Mouse (Mus musculus): ENCODE measurements around the gene Daw1.

Daw1 gene

DNA sequence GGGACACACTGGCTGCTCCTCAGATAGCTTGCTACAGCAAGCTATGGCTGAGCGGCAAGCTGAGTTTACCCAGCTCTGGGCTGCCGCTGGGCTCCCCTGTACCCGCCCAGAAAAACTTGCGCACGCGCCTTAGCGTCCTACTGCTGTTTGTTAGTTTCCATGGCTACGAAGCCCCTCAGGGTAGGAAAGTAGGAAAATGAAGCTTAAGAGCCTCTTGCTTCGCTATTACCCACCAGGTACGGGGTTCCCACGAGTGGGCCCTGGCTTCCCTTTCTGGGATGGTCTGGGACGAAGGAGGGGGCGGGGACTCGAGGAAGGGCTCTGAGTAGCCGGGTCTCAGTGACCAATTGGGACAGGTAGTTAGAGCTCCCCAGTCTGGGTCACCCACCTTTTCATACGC, at the start of gene Daw1:
Gene Daw1 (plus strand): TSS at position 150 of the 400 bp plus-strand sequence.
- no peak for DNase-seq

GRCm38 (mm10) chr1:83110992-83111391, 48.6 kb upstream of the Daw1 start:
- no peak for DNase-seq

GRCm38 (mm10) chr1:83111726-83112125, 47.8 kb upstream of the Daw1 start:
- DNase-seq: no peak

DNA sequence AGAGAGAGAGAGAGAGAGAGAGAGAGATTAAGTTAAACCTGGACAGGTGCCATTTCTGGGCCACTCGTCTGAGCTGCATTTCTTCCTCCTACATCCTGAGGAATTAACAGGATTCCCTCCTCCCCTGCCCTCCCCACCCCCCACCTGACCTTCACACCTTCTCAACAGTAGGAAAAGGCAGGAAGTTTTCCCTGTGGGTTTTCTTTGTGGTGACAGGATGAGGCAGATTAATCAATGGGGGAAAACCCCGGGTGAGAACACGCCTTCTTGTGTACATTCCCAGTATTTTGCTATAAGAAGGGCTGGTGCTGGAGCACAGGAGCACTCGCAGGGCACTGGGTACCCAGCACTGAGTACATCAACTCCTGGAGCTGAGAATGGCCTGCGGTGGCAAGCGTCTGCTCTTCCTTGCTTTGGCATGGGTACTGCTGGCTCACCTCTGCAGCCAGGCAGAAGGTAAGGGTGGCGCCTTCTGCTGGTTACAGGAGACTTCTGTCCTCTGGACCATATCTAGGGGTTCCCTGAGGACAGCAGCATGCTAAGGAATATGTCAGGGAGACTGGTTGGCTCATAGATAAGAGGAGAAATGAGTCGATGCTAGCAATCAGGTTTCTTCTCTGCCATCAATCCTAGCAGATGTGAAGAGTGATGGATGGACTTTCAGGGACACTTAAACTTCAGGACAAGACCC, 43.0 kb upstream of the Daw1 start, which contains the start of gene Ccl20:
Gene Ccl20 (plus strand): TSS at position 320 of the 691 bp plus-strand sequence.
- no peak for DNase-seq

GRCm38 (mm10) chr1:83117217-83117616, 42.3 kb upstream of the Daw1 start:
- no peak for DNase-seq

GRCm38 (mm10) chr1:83117661-83118060, 41.9 kb upstream of the Daw1 start:
- DNase-seq: no peak

- no peak for DNase-seq
Measured at GRCm38 (mm10) chr1:83119903-83120302, 39.6 kb upstream of the Daw1 start.

- DNase-seq: no peak
Measured at GRCm38 (mm10) chr1:83120312-83120711, 39.2 kb upstream of the Daw1 start.

DNA sequence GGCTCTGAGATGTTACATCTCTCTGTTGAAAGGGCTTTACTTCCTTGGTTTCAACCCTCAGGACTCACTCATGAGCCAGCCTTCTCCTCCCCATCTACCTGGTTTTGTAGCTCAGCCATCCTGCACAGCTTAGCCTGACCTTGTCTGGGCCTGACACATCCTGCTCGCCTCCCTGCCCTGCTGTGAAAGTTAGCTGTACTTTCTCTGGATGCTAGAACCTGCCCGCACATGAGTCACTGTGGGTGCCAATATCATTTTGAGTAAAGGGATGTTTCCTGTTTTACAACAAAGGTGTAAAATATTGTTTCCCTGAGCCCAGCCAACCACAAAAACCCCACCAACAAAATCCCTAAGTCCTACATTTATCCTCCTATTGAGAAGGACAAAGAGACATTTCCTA, 36.4 kb upstream of the Daw1 start:
- no peak for DNase-seq

GRCm38 (mm10) chr1:83135829-83136228, 23.7 kb upstream of the Daw1 start:
- no peak for DNase-seq

DNA sequence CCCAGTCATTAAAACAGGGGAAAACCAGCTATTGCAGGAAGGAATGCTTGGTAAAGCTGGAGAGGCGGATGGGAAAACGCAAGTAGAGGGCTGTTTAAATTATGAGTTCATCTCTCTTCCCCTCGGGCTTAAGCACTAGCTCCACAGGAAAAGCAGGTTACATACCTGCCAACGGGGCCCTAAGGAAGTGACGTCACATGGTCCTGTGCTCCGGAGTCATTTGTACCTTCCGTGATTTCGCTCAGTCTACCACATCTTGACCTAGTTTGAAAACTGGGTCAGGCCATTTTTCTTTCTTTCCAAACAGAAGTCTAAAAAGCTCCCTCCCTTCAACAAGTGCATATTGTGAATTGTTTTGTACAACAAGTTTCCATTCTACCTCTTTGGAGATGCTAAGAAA, 21.7 kb upstream of the Daw1 start:
- no peak for DNase-seq

DNA sequence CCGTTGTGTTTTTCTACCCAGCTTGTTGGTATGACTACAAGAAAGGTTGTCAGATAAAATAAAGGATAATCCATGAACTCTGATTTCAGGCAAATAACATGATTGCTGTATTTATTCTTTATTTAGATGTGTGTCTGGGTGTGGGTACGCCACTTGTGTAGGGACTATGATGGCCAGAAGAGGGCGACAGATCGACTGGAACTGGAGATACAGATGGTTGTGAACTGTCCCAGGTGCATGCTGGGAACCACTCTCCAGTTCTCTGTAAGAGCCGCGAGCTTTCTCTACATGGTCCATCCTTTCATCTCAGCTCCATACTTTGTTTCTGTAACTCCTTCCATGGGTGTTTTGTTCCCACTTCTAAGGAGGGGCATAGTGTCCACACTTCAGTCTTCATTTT, 20.8 kb upstream of the Daw1 start:
- DNase-seq: no peak

GRCm38 (mm10) chr1:83141510-83141909, 18.0 kb upstream of the Daw1 start:
- no peak for DNase-seq

DNA sequence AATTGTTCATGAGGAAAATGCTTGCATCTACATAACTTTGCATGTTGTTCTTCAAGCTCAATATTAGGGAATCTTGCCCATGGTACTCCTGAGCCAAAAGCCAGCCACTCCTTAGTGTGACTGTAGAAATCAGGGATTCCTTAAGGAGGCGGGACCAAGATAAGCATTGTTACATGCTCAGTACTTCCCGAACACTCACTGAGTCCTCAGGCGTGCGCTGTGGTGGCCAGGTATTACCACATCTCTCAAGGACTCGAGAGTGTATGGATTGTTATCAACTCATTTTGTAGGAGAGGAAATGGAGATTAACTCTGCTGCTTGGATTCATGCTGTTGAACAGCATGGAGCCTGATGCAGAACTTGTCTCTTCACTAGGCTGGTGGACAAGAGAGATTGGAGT, 17.5 kb upstream of the Daw1 start:
- DNase-seq: no peak

GRCm38 (mm10) chr1:83146547-83146946, 13.0 kb upstream of the Daw1 start:
- DNase-seq: no peak

DNA sequence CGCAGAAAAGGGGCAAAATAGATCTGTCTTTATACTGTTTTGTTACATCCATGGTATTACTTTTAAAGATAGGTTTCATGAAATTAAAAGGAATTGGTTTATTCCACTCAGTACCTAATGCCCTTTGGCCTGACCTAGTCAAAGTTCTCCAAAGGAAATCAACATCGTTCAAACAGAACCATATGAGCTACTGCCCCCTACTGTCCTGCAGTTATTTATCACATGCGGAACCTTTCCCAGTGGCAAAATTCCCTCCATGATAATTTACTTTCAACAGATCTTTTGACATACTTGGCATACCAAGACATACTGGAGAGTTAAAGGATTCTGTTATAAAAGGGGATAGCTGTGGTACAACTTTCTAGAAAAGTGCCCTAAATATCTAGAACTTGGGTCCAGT, 9.3 kb upstream of the Daw1 start:
- DNase-seq: no peak

DNA sequence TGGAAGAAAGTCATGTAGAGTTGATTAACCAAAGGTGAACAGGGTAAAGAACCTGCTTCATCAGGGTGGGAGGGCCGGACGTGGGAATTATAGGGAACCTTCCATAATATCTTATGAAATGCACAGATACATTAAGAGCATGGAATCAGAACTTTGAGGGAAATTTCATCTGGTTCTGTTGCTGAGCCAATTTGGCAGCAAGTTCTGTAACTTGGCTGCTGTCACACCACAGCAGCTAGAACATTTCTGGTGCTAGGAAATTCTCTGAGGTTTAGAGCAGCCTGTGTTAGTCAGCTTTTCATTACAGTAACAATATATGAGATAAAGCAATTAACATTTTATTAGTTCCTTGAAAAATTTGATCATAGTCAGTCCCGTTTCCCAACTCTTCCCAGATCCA, 6.6 kb upstream of the Daw1 start:
- no peak for DNase-seq

GRCm38 (mm10) chr1:83156876-83157275, 2.7 kb upstream of the Daw1 start:
- no peak for DNase-seq

GRCm38 (mm10) chr1:83161658-83162057, 2.1 kb downstream of the Daw1 start:
- no peak for DNase-seq

GRCm38 (mm10) chr1:83164027-83164426, 4.5 kb downstream of the Daw1 start:
- no peak for DNase-seq

GRCm38 (mm10) chr1:83169158-83169557, 9.6 kb downstream of the Daw1 start:
- DNase-seq: no peak

DNA sequence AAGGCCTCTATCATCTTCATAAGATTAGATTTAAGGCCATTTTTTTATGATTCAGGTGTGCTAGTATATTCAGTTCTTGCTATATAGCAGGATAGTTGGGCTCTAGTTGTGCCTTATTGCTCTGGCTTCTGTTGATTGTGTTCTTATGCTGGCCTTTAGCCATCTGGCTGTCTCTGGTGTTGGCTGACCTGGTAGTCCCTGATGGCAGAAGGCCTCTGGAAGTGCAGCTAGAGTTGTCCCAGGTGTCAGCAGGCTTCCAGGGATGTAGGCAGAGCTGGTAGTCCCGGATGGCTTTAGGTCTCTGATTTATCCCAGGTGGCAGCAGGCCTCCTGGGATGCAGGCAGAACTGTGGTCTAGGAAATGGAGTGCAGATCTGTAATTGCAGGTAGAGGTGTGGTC, 16.4 kb downstream of the Daw1 start:
- no peak for DNase-seq

DNA sequence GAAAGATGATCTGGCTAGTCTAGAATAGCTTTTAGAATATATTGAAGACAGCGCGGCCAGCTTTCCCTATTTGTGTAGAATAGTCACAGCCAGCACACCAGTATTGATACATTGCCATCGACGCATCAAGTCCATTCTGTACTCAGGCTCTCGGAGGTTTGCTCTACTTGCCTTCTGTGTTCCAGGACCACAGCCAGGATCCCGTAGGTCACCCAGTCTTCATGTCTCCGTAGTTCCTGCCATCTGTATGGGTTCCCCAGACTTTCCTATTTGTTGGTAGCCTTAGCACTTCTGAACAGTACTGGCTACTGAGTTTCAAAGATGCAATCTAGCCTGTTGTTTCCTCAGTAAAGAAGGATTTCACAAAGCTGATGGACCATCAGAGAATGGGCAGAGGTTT, 20.0 kb downstream of the Daw1 start:
- DNase-seq: no peak

GRCm38 (mm10) chr1:83181418-83181817, 21.9 kb downstream of the Daw1 start:
- DNase-seq: no peak

DNA sequence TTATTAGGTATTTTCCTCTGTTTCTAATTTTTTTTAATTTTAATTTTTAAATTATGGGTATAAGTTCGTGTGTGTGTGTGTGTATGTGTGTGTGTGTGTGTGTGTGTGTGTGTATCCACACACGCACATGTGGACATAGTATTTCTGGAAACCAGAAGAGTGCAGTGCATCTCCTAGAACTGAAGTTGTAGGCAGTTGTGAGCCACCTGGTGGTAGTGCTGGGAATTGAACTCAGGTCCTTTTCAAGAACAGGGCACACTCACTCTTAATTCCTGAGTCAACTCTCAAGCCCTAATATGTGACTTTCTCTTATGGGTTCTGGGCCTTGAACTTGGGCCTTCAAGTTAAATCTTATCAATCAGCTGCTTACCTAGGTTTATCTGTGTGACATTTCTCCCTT, 27.6 kb downstream of the Daw1 start:
- DNase-seq: no peak

Data from thymus, adult 18-20 months (tissue).